Mouse (Mus musculus) c-Kit-negative CD71-positive TER-119-positive erythroid progenitor cells, embryonic 14.5 days (primary cell): Measurements from ENCODE around the gene Hapln1.

Source experiments
- DNase-seq: peaks from one replicate; pipeline ENCODE4 v3.0.0-alpha.2; 2013; ENCODE audit warnings: low read depth, low spot score

Hapln1 gene

DNA sequence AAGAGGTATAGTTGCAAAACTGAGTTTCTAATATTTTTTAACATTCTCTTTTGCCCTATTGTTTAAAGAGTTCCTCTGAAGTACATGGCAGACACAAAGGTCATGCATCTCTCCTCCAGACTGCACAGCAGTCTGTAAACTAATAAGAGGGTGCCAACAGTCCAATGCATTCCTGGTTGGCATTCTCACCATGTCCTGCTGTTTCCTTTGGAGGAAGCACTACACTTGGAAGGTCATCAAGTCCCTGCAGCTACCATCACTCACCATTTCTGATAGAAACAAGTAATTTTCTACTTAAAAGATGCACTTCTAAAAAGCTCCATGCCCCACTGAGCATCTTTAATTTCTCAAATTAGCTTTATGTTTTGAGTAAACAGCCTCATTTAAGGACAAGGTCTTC lies 57.8 kb downstream of the Hapln1 start:
- DNase-seq, result no peak

DNA sequence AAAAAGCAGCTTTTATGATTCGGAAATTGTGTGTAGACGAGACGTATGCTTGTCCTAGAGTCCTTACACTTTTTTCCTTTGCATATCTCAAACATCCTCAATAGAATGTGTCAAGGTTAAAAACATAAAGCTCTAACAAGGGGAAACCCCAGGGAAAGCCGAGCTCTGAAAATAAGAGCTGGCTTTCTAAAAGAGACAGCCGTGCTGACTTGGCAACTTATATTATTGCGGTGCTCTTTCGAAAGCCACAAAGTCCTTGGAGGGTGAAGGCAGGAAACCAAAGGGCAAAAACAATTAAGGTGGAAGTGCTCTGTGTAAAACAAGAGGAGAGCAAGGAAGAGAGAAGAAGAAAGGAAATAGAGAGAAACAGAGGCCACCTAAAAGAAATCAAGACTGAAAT lies 60.9 kb downstream of the Hapln1 start:
- DNase-seq, result no peak

DNA sequence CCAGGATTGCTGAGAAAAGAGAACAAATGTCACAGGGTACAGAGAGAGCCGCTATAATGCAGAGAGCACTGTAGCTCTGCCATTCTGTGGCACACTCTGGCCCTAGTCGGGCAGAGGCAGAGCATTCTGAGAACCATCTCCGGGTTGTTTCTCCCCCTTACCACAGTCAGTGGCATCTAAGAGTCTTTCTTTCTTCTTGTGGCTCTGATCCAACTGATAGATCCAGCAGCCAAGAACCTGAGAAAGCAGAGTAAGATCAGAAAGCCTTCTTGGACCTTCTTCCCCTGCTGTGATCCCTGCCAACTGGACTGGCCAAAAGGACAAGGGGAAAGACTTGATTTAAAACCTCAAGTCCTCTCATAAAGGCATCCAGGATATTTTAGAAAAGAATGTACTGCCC lies 63.7 kb downstream of the Hapln1 start:
- no peak for DNase-seq

DNA sequence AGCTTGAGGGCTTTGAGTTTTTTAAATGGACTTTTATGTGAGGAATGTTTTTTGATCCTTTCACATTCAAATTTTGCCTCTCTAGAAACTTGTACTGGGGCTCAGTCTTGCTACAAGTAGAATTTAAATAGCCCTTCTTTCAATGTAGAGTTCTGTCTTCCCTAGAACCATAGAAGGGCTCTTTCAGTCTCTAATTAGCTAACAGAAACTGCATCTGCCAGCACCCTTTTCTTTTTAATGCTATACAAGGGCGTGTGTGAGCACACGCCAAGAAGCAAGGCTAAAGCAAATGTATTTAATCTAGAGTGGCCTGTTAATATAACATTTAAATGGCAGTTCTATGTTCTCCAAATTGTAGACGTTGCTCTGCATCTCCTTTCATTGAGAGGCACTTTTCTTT lies 67.8 kb downstream of the Hapln1 start:
- DNase-seq, result no peak

DNA sequence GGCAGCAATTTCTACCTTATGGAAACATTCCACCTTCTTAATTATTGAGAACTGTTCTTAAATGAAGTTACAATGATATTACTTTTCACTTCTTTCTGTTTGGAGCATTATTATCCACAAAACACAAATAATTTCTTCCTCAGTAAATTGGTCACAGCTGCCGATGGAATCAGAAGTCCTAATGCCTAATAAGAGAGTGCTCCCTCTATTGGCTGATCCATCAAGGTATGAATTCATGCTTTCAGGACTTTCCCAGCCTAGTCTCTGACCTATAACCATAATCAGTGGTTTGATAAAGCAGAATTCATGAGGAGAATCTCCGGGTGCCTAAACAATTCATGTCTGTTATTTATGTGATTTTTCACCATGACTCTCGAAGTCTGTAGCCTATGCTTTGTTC lies 79.5 kb downstream of the Hapln1 start:
- no peak for DNase-seq

DNA sequence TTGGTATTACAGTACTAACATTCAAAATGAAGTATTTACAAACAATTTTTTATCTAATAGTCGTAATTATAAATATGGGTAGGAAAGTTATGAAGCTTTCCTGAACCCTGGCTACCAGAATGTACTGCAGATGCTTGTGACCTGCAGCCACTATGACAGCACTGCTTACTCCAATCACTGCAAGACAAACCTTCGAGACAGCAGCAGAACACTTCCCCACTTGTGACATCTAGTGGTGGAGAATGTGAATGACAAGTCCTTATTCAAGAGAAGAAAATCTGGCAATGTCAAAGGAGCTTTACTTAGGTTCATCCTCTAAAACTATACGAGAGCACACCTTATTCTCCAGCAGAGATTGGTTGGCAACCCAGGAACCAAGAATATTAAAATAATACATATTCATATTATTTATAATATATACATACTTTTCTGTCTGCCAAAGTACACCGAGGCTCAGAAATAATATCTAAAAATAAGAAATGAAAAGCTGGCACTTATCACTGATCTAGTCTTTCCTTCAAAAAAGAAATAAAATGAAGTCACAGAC lies 94.6 kb downstream of the Hapln1 start:
- DNase-seq, result no peak

DNA sequence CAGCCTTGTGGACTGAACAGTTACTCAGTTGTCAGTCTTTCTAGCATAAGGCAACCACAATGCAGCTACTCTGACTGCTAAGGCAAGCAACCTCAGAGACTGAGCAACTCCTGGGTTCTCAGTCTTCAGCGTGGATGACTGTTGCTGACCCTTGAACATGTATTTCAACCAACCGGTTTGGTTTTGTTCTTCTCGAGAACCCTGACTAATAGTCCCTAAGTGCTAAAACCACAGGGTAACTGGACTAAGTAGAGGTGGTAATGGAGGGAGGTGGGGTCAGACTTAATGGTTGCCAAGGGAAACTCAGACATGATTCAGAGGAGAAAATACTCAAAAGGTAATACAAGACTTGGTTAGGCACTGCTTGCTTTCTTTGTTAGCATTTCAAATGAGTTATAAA lies 97.4 kb downstream of the Hapln1 start:
- no peak for DNase-seq

DNA sequence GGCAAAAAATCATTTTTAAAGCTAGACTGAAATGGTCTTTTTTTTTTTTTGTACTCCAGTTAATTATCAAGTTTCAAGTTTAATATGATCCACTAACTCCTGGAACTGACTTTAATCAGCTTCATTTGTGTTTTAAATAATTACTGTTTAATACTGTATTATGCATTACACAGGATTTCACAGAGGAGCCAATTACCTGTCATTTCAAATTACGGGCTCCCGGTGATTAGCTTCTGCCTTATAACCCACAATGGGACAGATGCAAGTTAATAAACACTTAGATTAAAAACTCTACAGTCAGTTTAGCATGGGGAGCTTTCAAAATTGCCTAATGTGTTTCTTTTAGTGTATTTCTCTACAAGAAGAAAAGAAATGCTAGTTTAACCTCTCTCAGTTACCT lies 106.0 kb downstream of the Hapln1 start:
- DNase-seq, result no peak

DNA sequence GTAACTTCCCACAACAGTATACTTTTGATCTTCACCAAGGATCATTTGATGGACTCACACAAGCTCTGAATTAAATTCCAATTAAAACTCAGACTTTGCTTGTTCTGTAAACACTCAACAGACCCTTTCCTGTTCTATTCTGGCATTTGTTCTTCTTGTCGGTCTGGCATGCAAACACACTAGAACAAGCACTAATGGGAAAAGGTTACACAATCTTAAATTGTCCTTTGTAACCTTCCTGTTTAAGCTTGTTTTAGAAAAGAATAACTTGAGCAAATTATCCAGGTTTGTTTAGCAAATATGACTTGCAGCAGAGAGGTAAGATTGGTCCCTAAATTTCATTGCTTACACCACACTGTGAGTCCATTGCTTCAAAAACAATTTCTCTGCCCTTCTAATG lies 113.2 kb downstream of the Hapln1 start:
- DNase-seq, result no peak

DNA sequence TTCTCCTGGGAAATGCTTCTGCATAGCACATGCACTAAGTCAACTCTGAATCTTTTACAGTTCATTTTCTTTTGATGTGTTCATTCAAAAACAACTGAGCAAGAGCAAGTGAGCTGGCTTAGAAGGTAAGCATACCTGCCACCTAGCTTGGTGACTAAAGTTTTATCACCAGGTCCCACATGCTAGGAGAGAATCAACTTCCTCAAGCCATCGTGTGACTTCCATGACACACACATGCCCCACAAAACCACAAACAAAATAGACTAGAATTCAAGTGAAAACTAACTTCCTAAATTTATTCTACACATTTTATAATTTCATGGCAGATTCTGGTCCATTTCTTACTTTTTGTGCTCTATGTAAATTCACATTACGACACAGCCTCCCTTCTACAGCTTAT lies 113.7 kb downstream of the Hapln1 start:
- DNase-seq, result no peak

DNA sequence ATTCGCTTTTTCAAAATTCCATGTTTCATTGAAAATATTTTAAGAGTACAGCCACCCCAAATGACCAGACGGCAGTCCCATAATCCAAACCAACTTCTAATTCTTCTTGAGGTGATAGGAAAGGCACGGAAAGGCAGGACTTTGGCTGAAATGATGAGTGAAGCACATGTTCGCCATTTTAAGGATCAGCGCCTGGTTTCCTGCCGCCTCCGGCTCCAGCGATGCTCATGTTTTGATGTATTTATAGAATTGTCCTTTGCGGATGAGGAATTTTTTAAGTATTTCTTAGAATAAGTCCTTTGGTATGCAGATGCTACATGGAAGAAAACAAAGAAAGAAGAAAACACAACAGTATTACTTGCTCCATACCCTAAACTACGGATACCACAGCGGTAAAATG lies 117.5 kb downstream of the Hapln1 start:
- DNase-seq, result no peak
